Mouse (Mus musculus) c-Kit-positive CD71-positive TER-119-positive erythroid progenitor cells, embryonic 14.5 days (primary cell): Measurements from ENCODE around the gene Pde8b.

Experiments used
- DNase-seq: peaks from one replicate; pipeline ENCODE4 v3.0.0-alpha.2; 2013; ENCODE audit warnings: low spot score

Gene Pde8b

GRCm38 (mm10) chr13:95140460-95141079, 109.6 kb downstream of the Pde8b start:
- DNase-seq, result no peak

GRCm38 (mm10) chr13:95135326-95136150, 114.6 kb downstream of the Pde8b start:
- no peak for DNase-seq

- no peak for DNase-seq
These were observed 118.3 kb downstream of the Pde8b start for GRCm38 (mm10) chr13:95131848-95132247.

- DNase-seq, result no peak
These were observed 119.1 kb downstream of the Pde8b start for GRCm38 (mm10) chr13:95131041-95131440.

GRCm38 (mm10) chr13:95127288-95127687, 122.8 kb downstream of the Pde8b start:
- no peak for DNase-seq

GRCm38 (mm10) chr13:95126801-95127200, 123.3 kb downstream of the Pde8b start:
- no peak for DNase-seq

- DNase-seq, result no peak
These were observed 124.5 kb downstream of the Pde8b start for GRCm38 (mm10) chr13:95125546-95126215.

GRCm38 (mm10) chr13:95120570-95120969, 129.6 kb downstream of the Pde8b start:
- DNase-seq, result no peak

- no peak for DNase-seq
These were observed 136.4 kb downstream of the Pde8b start for GRCm38 (mm10) chr13:95113763-95114162.

GRCm38 (mm10) chr13:95109555-95109954, 140.6 kb downstream of the Pde8b start:
- no peak for DNase-seq

- no peak for DNase-seq
These were observed 142.1 kb downstream of the Pde8b start for GRCm38 (mm10) chr13:95108035-95108434.

GRCm38 (mm10) chr13:95104865-95105264, 145.3 kb downstream of the Pde8b start:
- DNase-seq, result no peak

GRCm38 (mm10) chr13:95102985-95103590, 147.0 kb downstream of the Pde8b start:
- no peak for DNase-seq

- no peak for DNase-seq
These were observed 148.8 kb downstream of the Pde8b start for GRCm38 (mm10) chr13:95101315-95101714.

- no peak for DNase-seq
These were observed 151.0 kb downstream of the Pde8b start for GRCm38 (mm10) chr13:95098931-95099720.

- DNase-seq, result no peak
These were observed 153.5 kb downstream of the Pde8b start for GRCm38 (mm10) chr13:95096646-95097045.

GRCm38 (mm10) chr13:95095860-95096259, 154.3 kb downstream of the Pde8b start:
- no peak for DNase-seq

- no peak for DNase-seq
These were observed 158.3 kb downstream of the Pde8b start for GRCm38 (mm10) chr13:95091546-95092445.

GRCm38 (mm10) chr13:95087358-95087787, 162.8 kb downstream of the Pde8b start:
- no peak for DNase-seq

GRCm38 (mm10) chr13:95086033-95086432, 164.1 kb downstream of the Pde8b start:
- no peak for DNase-seq

- DNase-seq, result no peak
These were observed 167.5 kb downstream of the Pde8b start for GRCm38 (mm10) chr13:95082611-95083010.
